Mouse (Mus musculus) urinary bladder, postnatal 36 days (tissue): ENCODE measurements at regions not wholly inside any gene's neighbourhood (a gene's known extent, or its start where the extent isn't known, plus 50 kb on each side); places are given as distances from the start of the nearest gene placed in this dataset.

Experiments
- DNase-seq, 2 experiments: peaks; one replicate each; pipeline ENCODE4 v3.0.0; 2022; ENCODE audit warnings: low spot score in 2 of 2, mixed read lengths in 1 of 2

- DNase-seq = no peak
Observed at GRCm38 (mm10) chr2:48718261-48718660, 95.6 kb upstream of the Acvr2a start.

- DNase-seq = no peak
Observed at GRCm38 (mm10) chr2:48730780-48731179, 83.1 kb upstream of the Acvr2a start.

GRCm38 (mm10) chr2:48733936-48734335 lies 80.0 kb upstream of the Acvr2a start:
- no peak for DNase-seq

DNA sequence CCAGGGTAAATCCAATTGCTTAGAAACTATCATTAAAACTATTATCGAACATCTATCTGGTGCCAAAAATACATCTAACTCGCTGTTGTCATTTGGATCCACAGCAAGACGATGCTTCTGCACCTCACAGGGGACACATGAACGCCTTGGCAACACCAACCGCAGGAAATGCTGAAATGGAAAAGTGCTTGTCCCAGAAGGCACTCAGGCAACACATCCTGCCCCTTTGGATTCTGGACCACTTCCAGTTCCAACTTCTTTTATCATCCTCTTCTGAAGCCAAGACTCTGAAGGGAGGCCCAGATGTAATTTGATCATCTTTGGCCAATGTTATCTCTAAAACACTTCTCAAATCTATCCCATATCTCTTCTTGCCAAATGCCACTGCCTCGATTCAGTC lies 79.4 kb upstream of the Acvr2a start:
- DNase-seq = peak; percentile 3 to 40

GRCm38 (mm10) chr2:48736312-48736711 lies 77.6 kb upstream of the Acvr2a start:
- DNase-seq = no peak
